Mouse (Mus musculus): ENCODE results near the gene Arl5a.

GRCm38 (mm10) chr2:52435919-52436632, 11.4 kb upstream of the Arl5a start:
- TF ChIP-seq EP300 (IDR thresholded peaks at IDR 0.05) (no peak), CTCF (IDR thresholded peaks at IDR 0.05) (no peak)
